Mouse (Mus musculus): ENCODE results near the gene Tmigd1.

The Tmigd1 gene

DNA sequence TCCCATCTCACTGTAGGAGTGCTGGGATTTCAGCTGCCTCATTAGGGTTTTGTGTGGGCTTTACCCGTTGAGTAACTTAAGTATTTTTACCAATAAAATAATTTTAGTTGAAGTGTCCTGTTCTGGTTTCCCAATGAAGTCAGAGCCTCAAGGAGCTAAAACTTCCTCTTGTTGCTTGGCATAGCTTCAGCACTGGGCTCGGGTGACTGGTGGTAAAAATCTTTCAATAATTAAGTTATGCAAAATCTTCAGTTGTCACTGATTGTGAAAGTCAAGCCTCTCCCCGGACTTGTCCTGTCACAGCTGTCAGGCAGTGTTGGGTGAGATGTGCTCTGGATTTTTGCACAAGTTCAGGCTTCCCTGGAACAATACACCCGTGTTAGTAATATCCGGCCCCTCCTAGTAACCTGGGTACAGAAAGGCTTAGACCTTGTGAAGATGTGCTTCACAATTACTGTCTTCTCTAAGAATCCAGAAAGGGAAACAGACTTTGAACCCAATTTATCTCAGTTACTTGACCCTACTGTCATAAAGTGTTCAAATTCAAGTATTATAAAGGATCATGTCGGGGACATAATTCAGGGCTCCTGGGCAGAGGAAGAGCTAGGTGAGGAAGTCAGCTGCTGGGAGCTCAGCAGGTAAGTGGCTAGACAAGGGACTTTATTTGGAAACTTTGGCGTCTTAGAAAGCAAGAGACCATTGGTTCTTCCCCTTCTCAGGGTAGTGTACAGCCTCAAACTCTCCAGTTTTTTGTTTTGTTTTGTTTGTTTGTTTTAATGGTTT is at the start of gene Tmigd1:
Gene Tmigd1 (plus strand): TSS at position 581 of the 783 bp plus-strand sequence.
- DNase-seq (ENCODE audit: low spot score) = no peak

DNA sequence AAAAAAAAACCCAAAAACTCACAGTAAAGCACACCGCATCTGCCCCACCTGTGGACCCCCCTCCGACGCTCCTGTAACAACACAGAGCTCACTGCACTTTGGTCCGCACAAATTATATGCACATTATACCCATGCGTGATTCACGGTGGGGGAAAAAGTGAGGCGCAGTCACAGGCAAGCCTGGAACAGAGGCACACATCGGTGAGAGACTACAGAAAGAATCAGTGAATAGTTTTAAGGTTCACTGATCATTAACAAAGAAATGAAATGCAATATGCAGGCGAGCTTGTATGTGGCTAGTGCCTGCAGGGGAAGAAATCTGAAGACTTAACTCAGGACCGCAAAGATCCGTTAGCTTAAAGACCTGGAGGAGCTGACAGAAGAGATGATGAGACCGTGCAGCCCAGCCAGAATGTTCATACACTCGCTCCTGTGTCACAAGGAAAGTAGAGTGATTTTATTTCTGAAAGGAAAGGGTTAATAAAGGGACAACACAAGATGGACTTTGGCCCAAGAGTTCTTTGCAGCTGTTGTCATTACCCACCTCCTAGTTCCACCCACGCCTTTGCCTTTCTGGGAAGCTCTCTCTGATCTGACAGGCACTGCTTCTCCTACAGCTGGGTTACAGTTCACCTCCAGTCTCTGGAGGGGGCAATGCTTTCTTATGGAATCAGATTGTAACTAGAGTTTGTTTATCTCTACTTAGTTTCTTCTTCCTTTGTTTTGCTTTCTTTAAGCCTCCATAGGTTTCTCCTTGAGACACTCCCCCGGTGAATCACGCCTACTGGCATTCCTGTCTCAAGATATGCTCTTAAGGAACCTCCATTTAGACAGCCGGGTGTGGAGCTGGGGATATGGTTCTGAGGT is 47.3 kb upstream of the Tmigd1 start:
- DNase-seq (ENCODE audit: low spot score) = no peak

- DNase-seq (ENCODE audit: low spot score) = no peak
These were observed 45.4 kb upstream of the Tmigd1 start for GRCm38 (mm10) chr11:76856601-76857000.

GRCm38 (mm10) chr11:76857111-76857510 is 44.8 kb upstream of the Tmigd1 start:
- DNase-seq (ENCODE audit: low spot score) = peak; percentile 26

DNA sequence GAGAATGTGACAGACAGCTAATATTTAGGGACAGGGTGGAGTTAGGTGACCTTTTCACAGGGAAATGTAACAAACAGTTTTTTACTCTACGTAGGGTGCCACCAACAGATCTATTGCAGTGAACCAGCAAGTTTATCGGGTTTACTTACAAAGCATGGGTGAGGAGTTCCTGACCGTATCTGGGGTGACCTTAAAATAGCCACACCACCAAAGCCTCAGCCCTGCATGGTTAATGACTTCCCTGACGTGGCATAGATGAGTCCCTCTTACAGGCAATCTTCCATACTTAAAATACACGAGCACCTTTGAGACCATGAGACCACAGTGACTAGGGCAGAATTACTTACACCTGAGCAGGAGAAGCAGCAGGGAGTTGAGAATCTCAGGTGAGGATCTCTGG is 43.2 kb upstream of the Tmigd1 start:
- DNase-seq (ENCODE audit: low spot score) = no peak

DNA sequence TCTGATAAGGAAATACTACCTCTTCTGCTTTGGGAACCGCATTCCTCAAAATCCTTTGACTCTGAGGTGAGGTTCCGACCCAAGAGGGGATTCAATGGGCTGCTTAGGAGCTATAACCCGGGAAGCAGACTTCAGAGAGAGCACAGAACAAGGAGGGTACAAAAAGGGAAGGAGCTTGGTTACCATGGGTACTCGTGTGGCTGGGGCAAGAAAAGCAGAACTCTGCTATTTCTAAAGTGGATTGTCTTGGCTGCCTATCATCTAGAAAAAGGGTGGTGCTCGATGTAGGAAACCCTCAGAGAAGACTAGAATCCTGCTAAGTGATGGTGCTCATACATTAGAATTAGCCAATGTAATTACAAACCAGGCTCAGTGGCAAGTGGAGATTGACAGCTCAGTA is 42.7 kb upstream of the Tmigd1 start:
- no peak for DNase-seq (ENCODE audit: low spot score)

DNA sequence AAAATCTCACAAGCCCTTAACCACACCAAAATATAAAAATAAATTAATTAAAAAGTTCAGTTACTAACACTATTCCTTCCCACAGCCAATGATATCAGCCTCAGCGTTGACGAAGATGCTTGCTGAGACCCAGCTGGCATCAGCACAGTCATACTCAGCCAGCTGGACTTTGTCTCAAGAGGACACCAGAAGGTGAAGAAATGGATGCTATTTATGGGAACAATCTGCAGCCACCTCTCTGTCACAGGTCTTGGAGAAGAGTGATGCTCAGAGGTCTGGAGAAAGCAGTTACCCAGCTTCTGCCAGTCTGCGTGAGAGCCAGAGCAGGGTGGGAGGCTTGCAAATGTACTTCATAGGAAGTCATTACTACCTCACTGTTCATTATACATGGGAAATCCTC is 40.8 kb upstream of the Tmigd1 start:
- no peak for DNase-seq (ENCODE audit: low spot score)

DNA sequence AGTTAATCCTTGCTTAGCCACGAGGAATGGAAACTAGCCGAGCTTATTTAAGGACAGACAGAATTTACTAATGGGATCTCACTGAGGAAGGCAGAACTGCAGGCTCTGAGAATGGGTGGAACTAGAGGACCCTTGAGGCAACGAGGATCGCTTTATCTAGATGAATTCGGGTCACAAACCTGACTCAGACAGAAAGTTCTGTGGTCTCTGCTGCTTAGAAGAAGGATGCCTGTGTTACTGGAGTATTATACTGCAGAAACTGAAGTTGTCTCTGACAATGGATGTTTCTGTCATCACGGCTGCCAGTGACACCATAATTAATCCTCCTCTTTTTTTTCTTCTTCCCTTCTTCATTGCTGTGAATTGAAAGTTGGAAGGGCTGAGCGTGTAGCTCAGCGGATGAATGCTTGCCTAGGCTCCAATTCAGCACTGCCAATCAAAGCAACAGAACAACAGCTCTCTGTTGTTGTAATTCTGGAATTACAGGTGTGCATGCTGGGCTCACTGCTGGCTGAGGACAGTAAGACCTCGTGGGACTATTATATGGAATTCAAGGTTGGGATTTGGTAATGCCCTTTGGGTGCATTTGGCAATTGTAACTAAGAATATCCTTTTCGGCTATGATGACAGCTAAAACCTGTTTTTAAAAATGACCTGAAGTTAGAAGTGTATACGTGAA is 29.3 kb upstream of the Tmigd1 start:
- DNase-seq (ENCODE audit: low spot score) = no peak

GRCm38 (mm10) chr11:76873865-76874264 is 28.1 kb upstream of the Tmigd1 start:
- DNase-seq (ENCODE audit: low spot score) = no peak

GRCm38 (mm10) chr11:76874766-76875165 is 27.2 kb upstream of the Tmigd1 start:
- no peak for DNase-seq (ENCODE audit: low spot score)

DNA sequence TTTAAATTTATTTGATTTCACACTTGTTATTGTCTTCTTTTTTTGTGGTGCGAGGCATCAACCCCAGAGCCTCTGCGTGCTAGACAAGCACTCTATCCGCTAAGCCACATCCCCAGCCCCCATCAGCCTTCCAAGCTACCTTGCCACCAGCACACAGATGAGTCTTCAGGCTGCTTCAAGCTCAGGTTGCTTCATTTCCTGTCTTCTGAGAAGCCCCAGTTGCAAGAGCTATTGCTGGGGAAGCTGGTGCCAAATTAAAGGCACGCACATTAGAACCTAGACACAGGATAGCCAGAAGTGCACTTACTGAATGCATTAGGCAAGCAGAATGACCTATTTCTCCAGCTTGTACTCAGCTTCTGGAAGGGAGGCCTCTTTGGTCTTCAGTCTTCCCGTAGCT is 22.1 kb upstream of the Tmigd1 start:
- no peak for DNase-seq (ENCODE audit: low spot score)

- DNase-seq (ENCODE audit: low spot score) = no peak
These were observed 17.5 kb upstream of the Tmigd1 start for GRCm38 (mm10) chr11:76884451-76884850.

DNA sequence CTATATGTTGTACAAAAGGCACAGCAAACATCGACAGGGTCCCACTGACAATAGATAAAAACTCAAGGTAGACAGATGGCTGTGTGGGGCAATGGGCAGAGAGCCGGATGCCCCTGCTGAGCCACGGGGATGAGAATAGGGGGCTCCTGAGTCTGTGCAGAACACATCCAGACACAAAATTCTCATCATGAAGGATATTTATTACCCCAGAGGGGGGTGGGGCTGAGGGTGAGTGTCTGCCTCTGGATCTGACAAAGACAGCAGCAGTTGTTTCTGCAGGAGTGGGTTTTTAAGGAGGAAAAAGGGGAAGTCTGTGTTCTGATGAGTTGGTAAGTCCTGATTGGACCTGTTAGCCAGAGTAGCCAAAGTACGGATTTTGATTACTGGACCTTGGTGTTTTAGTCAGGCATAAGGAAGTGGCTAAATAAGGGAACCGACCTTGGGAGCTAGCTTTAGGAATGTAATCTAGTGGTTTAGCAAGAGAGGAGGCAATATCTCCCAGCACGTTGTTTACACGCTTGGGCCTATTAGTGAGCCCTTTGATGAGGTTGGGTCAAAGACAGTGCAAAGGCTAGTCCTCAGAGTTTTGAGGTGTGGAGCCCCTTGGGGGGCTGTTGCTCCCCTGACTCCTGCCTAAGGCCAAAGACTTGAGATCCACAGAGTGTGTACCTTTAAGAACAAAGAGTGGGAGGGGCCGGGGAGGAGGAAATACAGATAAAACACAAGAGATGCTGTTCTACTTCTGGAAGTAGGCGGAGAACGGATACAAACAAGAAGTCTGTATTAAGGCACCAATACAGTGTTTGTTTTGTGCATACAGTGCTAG is 12.4 kb upstream of the Tmigd1 start:
- DNase-seq (ENCODE audit: low spot score) = no peak

DNA sequence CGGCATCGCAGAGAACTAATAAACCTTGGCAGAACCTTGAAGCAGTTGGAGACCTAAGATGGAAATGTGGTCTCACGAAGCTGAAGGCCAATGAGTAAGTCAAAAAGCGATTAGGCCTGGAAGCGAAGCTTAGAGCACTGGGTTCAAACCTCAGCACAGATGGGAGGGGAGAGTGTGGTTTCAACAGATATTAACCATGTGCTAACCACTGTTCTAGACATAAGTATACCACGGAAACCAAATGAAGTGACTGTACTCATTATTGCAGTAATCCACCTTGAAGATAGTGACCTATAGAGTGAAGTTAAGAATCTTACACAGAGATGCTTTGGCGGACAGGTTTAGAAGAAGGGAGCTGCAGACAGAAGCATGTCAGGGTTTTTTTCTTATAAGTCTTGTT is 10.8 kb upstream of the Tmigd1 start:
- no peak for DNase-seq (ENCODE audit: low spot score)

DNA sequence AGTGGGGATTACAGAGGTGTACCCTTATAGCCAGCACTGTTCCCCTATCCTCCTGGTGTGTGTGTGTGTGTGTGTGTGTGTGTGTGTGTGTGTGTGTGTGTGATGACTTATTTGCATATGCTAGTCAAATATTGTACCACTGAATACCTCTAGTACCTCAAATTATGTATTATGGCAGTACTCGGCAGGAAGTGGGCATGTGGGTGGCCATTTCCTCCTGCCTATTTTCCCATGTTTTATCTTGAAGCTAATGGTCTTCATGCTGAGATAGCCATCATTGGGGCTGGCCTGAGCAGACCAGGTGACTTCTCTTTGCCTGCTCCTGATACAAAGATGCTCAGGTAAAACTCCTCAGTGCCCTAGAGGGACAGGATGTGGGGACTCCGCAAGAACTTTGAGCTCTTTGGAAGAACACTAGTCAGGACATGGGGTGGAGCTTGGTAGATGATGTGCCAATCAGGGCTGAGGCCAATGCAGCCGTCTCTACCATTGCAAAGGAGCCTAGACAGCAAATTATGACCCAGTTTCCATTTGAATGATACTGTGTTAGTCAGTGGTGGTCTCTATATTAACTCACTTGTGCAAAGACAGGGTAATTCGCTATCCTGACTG is 10.1 kb upstream of the Tmigd1 start:
- DNase-seq (ENCODE audit: low spot score) = no peak

DNA sequence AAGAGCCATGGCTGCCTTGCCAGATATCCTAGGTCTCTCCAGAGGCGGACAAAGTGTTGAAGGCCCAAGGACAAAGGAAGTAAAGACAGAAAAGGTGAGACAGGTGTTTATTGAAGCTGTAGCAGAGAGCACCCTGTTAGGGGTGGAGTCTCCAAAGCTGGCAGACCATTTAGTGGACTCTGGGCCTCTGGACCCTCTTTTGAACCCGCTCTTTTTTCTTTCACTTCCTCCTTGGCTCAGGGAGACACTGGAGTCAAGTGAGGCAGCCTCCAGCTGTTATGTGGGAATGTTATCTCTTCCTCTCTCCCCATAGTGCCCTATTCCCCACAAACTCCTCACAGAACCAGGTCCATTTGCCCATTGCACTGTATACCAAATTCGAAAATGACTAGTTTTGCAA is 9.0 kb upstream of the Tmigd1 start:
- DNase-seq (ENCODE audit: low spot score) = no peak

DNA sequence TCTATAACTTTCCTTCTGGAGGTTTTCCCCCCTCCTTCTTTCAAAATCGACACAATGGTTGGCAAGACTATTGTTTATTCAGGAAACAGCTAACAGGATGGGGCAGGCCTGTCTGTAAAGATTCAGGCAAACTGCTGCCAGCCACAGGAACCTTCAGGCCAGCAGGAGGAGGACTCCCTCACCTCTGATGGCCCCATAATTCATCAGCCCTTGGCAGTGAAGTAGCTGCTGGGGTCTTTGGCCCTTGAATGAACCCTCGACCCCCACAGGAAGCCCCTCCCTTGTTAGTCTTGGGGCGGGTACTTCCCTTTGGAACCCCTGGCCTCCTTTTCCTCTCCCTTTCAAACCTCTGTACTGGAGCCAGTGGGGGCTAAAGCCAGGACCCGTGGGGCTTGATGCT is 8.4 kb upstream of the Tmigd1 start:
- DNase-seq (ENCODE audit: low spot score) = no peak

GRCm38 (mm10) chr11:76894240-76894639 is 7.7 kb upstream of the Tmigd1 start:
- DNase-seq (ENCODE audit: low spot score) = peak; percentile 68

GRCm38 (mm10) chr11:76896360-76896759 is 5.6 kb upstream of the Tmigd1 start:
- DNase-seq (ENCODE audit: low spot score) = no peak

- no peak for DNase-seq (ENCODE audit: low spot score)
These were observed 4.8 kb upstream of the Tmigd1 start for GRCm38 (mm10) chr11:76897126-76897525.

GRCm38 (mm10) chr11:76897871-76898270 is 4.1 kb upstream of the Tmigd1 start:
- DNase-seq (ENCODE audit: low spot score) = no peak
